ENCODE assay signal across 11 mouse cellular contexts in genomic region chr2:158735340-158735739, GRCm38 (mm10). TPM values are rescaled to one million over a fixed set of nuclear protein-coding genes. Genes with fewer than 3 reads are reported as not detected.
A peak's percentile ranks its signal among the peaks of the same experiment; 100 is the strongest.
DNase-seq lines count a peak whose midpoint lies in the region; ATAC-seq and TF ChIP-seq lines count a peak whose summit lies in the region.
"Had no signal": no experiment of that assay in that cellular context is flagged by ENCODE, and none has a peak within 500 bp of the region (broad histone marks: within the 10 kb centered on the region; RNA-seq: fewer than 3 reads in every experiment).

No protein-coding gene starts in this region.

- no peaks in the 10 kb centered on the region for H3K9me3 ChIP-seq in kidney, embryonic 16.5 days (ENCODE audit: low read length)
- H3K9me3 ChIP-seq: heart, embryonic 13.5 days had no signal

- no peak overlapping the region for H3K4me3 ChIP-seq in kidney, adult 2 months (ENCODE audit: insufficient read depth, low read depth, low read length)
- H3K4me3 ChIP-seq in kidney, embryonic 16.5 days (ENCODE audit: low read length): no peak overlapping the region
- H3K4me3 ChIP-seq: heart, embryonic 13.5 days; myocyte had no signal

- 57% methylated on average over 8 of the region's 8 CpGs for WGBS in kidney, adult 2 months
- WGBS in kidney, embryonic 16.5 days: 67% methylated on average over 8 of the region's 8 CpGs

- no peaks in the 10 kb centered on the region for H3K36me3 ChIP-seq in kidney, adult 2 months (ENCODE audit: control insufficient read depth, insufficient read depth, low read length)
- no peaks in the 10 kb centered on the region for H3K36me3 ChIP-seq in kidney, embryonic 16.5 days (ENCODE audit: insufficient read depth, low read length)
- H3K36me3 ChIP-seq: heart, embryonic 13.5 days had no signal

- H3K27ac ChIP-seq in kidney, adult 2 months (ENCODE audit: insufficient read depth, low read depth, low read length): peak overlapping the region; percentile 71
- H3K27ac ChIP-seq in kidney, embryonic 16.5 days (ENCODE audit: low read length): no peak overlapping the region
- H3K27ac ChIP-seq: macrophage had no signal

- no peak for ATAC-seq in kidney, embryonic 16.5 days (ENCODE audit: low FRiP score, low TSS enrichment)

- H3K4me1 ChIP-seq in kidney, adult 2 months (ENCODE audit: control insufficient read depth, insufficient read depth, low read length): peaks cover 20% of the 10 kb centered on the region
- no peaks in the 10 kb centered on the region for H3K4me1 ChIP-seq in kidney, embryonic 16.5 days (ENCODE audit: insufficient read depth, low read length)

- DNase-seq in kidney, adult 2 months: no peak
- no peak for DNase-seq in kidney, adult 11 months
- peak; percentile 31 to 48 for DNase-seq in CD8-positive naive resting alpha-beta T cell, adult 2 months (ENCODE audit: low read depth in 2 of 2, low spot score in 2 of 2)
- DNase-seq in naive thymus-derived CD4-positive, alpha-beta T cell, adult 2 months (ENCODE audit: low read depth): peak; percentile 74
- peak; percentile 56 to 63 for DNase-seq in thymus, postnatal 10 days (ENCODE audit: low spot score in 2 of 2)
- DNase-seq in cerebellum, postnatal 14 days: no peak
- DNase-seq: kidney, adult 9 months had no signal

- no peak overlapping the region for H3K4me2 ChIP-seq in kidney, embryonic 16.5 days (replicated peaks; ENCODE audit: low read depth, low read length)
- H3K4me2 ChIP-seq: heart, embryonic 13.5 days had no signal

- no peak for TF ChIP-seq POLR2A in kidney, adult 2 months (IDR thresholded peaks at IDR 0.05; ENCODE audit: low read depth, low read length)

- no peak for TF ChIP-seq CTCF in kidney, adult 2 months (conservative IDR thresholded peaks at IDR 0.05; ENCODE audit: insufficient read depth, insufficient read length, low read depth, low read length)

- no peak overlapping the region for H3K9ac ChIP-seq in kidney, embryonic 16.5 days (replicated peaks; ENCODE audit: low read length)
- H3K9ac ChIP-seq: heart, embryonic 13.5 days had no signal

- H3K27me3 ChIP-seq in kidney, adult 2 months (replicated peaks; ENCODE audit: control insufficient read depth, insufficient read depth, low read length): no peaks in the 10 kb centered on the region
- H3K27me3 ChIP-seq in kidney, embryonic 16.5 days (ENCODE audit: insufficient read depth, low read length): no peaks in the 10 kb centered on the region
- H3K27me3 ChIP-seq: heart, embryonic 13.5 days had no signal

RNA-seq across cellular contexts. Expression of gene Fam83d, which starts 32.6 kb away (rescaled TPM):
- polyA plus RNA-seq in kidney, adult 2 months (2012; rRNA removed): 0.50 and 0.69 TPM in 2 replicates
- 55.1 and 56.3 TPM in 2 replicates for polyA plus RNA-seq in kidney, embryonic 16.5 days (2015; fragmentation: Nextera tagmentation; extraction: Ambion mirVana)

RNA-seq across cellular contexts. Expression of gene Dhx35, which starts 59.3 kb away (rescaled TPM):
- 13.3 and 17.9 TPM in 2 replicates for polyA plus RNA-seq in kidney, adult 2 months (2012; rRNA removed)
- 18.7 and 18.9 TPM in 2 replicates for polyA plus RNA-seq in kidney, embryonic 16.5 days (2015; fragmentation: Nextera tagmentation; extraction: Ambion mirVana)

Comparison
In these comparisons a context has a peak if more than half of its experiments do, and no peak if none do; other contexts are left out.
1. RNA of gene Fam83d, which starts 32.6 kb away (polyA plus RNA-seq): 55.1 to 56.3 TPM in kidney, embryonic 16.5 days; 0.50 to 0.69 TPM in kidney, adult 2 months; every median in the first group is over 10 times any median in the second.
2. DNase-seq: peak in CD8-positive naive resting alpha-beta T cell, adult 2 months (2 of 2), naive thymus-derived CD4-positive, alpha-beta T cell, adult 2 months (single experiment) and thymus, postnatal 10 days (2 of 2); none in kidney, adult 2 months (single experiment), kidney, adult 11 months (single experiment) and cerebellum, postnatal 14 days (0 of 2).